Mouse (Mus musculus): ENCODE data around the gene S1pr5. TPM values are rescaled to one million over a fixed set of nuclear protein-coding genes. Genes with fewer than 3 reads are reported as not detected.

Gene S1pr5
- total and polyA plus RNA-seq, 2 experiments, result 4.1 to 5.3 TPM

DNA sequence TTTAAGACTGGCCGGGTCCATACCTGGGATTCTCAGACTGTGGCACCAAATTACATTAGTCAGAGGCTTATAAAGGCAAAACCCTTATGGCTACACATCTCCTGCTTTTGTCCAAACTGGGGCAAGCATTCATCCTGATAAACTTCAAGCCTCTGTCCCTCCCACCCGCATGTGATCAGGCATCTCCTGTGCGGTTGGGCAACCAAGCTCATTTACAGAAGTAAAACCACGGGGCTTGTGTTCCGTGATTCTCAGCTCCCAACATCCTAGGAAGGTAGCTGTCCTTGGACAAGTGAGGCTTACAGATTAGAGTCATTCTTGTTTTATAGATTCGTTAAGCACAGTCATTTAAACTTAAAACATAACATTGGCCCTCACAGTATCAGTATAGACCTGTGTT, 41.4 kb downstream of the S1pr5 start:
- no peaks in the 10 kb centered on the region for H3K79me2 ChIP-seq (ENCODE audit: control insufficient read depth, insufficient read depth, low read length)
- H3K27ac ChIP-seq (replicated peaks; ENCODE audit: insufficient read depth, low read depth, low read length), result no peak overlapping the region
- H3K4me3 ChIP-seq (ENCODE audit: insufficient read depth, low read depth, low read length), result no peak overlapping the region
- H3K36me3 ChIP-seq (ENCODE audit: control insufficient read depth, insufficient read depth, low read length), result no peaks in the 10 kb centered on the region; the same call in 1 of the 2 replicates
- 86% methylated on average over 6 of the region's 6 CpGs for WGBS
- TF ChIP-seq POLR2A (IDR thresholded peaks at IDR 0.05; ENCODE audit: extremely low read depth, insufficient read depth, low read length) (no peak), CTCF (IDR thresholded peaks at IDR 0.05; ENCODE audit: low read depth, low read length) (no peak)
- H3K9ac ChIP-seq (ENCODE audit: low read depth, low read length), result no peak overlapping the region
- H3K4me1 ChIP-seq (ENCODE audit: control insufficient read depth, insufficient read depth, low read length), result peaks cover 2% of the 10 kb centered on the region
- H3K27me3 ChIP-seq (ENCODE audit: control insufficient read depth, insufficient read depth, low read length), result no peaks in the 10 kb centered on the region
- no peak for DNase-seq (ENCODE audit: extremely low read depth, low read depth, low spot score)

DNA sequence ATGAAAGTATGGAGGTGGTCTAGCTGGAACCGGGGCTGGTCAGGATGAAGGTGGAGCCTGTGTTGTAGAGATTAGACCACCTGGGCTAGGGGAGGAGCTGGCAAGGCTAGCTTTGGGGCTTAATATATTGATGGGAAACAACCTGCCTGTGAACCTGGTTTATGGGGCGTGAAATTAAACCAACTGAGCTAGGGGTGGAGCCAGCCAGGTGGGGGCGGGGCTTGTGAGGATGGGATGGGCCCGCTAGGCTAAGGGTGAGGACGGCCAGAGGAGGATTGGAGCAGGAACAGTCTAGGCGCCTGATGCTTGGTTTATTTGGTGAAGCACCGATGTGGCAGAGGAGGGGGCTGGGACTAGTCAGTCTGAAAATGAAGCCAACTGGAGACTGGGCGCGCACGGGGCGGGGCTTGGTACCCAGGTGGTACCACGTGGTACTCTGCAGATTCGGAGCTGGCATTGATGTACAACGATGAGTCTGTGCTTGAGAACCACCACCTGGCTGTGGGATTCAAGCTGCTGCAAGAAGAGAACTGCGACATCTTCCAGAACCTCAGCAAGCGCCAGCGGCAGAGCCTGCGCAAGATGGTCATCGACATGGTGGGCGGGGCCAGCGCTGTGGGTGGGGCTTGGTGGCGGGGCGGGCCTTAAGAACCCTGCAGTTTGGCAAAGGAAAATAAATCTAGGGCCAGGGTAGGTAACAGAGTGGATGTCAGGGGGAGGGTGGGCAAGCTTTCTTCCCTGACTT, 43.5 kb downstream of the S1pr5 start:
- DNase-seq (ENCODE audit: extremely low read depth, low read depth, low spot score), result no peak
- 46% methylated on average over 23 of the region's 23 CpGs for WGBS

DNA sequence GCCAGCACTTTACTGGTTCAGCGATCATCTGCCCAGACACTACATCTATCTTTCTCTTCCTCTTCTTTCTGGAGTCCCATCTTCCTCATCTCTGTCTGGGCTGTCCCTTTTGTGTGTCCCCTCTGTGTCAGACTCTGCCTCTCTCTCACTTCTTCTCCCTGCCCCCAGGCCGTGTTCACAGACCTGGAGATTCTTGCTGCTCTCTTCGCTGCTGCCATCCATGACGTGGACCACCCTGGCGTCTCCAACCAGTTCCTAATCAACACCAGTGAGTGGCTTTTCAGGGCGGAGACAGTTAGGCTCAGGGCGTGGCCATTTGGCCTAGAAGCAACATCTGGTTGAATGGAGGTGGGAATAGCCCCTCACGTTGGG, 44.1 kb downstream of the S1pr5 start:
- 75% methylated on average over 8 of the region's 8 CpGs for WGBS
- Histone ChIP-seq H3K36me3 (ENCODE audit: control insufficient read depth, insufficient read depth, low read length) (no peaks in the 10 kb centered on the region; the same call in 1 of the 2 replicates), H3K9ac (ENCODE audit: low read depth, low read length) (no peak overlapping the region), H3K79me2 (ENCODE audit: control insufficient read depth, insufficient read depth, low read length) (no peaks in the 10 kb centered on the region), H3K4me1 (ENCODE audit: control insufficient read depth, insufficient read depth, low read length) (no peaks in the 10 kb centered on the region), H3K27ac (replicated peaks; ENCODE audit: insufficient read depth, low read depth, low read length) (no peak overlapping the region), H3K4me3 (ENCODE audit: insufficient read depth, low read depth, low read length) (no peak overlapping the region), H3K27me3 (ENCODE audit: control insufficient read depth, insufficient read depth, low read length) (no peaks in the 10 kb centered on the region)
- DNase-seq (ENCODE audit: extremely low read depth, low read depth, low spot score), result no peak
- no peak for TF ChIP-seq CTCF (IDR thresholded peaks at IDR 0.05; ENCODE audit: low read depth, low read length)
- TF ChIP-seq POLR2A (IDR thresholded peaks at IDR 0.05; ENCODE audit: extremely low read depth, insufficient read depth, low read length), result no peak

More for the DNA sequence above, 43.5 kb downstream of the S1pr5 start:
- no peaks in the 10 kb centered on the region for H3K27me3 ChIP-seq (ENCODE audit: control insufficient read depth, insufficient read depth, low read length)
- no peak overlapping the region for H3K4me3 ChIP-seq (ENCODE audit: insufficient read depth, low read depth, low read length)
- no peak overlapping the region for H3K9ac ChIP-seq (ENCODE audit: low read depth, low read length)
- no peaks in the 10 kb centered on the region for H3K79me2 ChIP-seq (ENCODE audit: control insufficient read depth, insufficient read depth, low read length)
- no peaks in the 10 kb centered on the region for H3K4me1 ChIP-seq (ENCODE audit: control insufficient read depth, insufficient read depth, low read length)
- H3K27ac ChIP-seq (replicated peaks; ENCODE audit: insufficient read depth, low read depth, low read length), result no peak overlapping the region
- no peaks in the 10 kb centered on the region; the same call in 1 of the 2 replicates for H3K36me3 ChIP-seq (ENCODE audit: control insufficient read depth, insufficient read depth, low read length)
- TF ChIP-seq CTCF (IDR thresholded peaks at IDR 0.05; ENCODE audit: low read depth, low read length) (no peak), POLR2A (IDR thresholded peaks at IDR 0.05; ENCODE audit: extremely low read depth, insufficient read depth, low read length) (no peak)

DNA sequence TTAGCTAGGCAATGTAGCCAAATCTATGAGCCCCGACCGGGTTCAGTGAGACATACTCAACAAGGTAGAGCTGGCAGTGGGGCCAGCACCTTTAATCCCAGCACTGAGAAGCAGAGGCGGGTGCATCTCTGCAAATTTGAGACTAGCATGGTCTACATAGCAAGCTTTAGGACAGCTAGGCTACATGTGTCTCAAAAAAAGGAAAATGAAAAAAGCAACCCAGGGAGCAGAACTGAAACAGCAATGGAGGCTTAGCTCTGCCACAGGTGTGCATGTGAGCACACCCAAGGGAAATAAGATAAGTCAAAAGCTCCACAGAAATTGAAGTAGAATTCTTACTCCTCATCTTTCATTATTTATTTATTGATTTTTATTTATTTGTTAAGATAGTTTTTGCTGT, 49.3 kb downstream of the S1pr5 start:
- TF ChIP-seq CTCF (IDR thresholded peaks at IDR 0.05; ENCODE audit: low read depth, low read length) (no peak), POLR2A (IDR thresholded peaks at IDR 0.05; ENCODE audit: extremely low read depth, insufficient read depth, low read length) (no peak)
- Histone ChIP-seq H3K36me3 (ENCODE audit: control insufficient read depth, insufficient read depth, low read length) (0 out of 2 replicates have a peak, but pooled peaks cover 1% of the 10 kb centered on the region), H3K27ac (replicated peaks; ENCODE audit: insufficient read depth, low read depth, low read length) (no peak overlapping the region), H3K79me2 (ENCODE audit: control insufficient read depth, insufficient read depth, low read length) (no peaks in the 10 kb centered on the region), H3K4me3 (ENCODE audit: insufficient read depth, low read depth, low read length) (no peak overlapping the region), H3K27me3 (ENCODE audit: control insufficient read depth, insufficient read depth, low read length) (no peaks in the 10 kb centered on the region), H3K4me1 (ENCODE audit: control insufficient read depth, insufficient read depth, low read length) (no peaks in the 10 kb centered on the region), H3K9ac (ENCODE audit: low read depth, low read length) (no peak overlapping the region)
- no peak for DNase-seq (ENCODE audit: extremely low read depth, low read depth, low spot score)
- 92% methylated on average over 3 of the region's 3 CpGs for WGBS

DNA sequence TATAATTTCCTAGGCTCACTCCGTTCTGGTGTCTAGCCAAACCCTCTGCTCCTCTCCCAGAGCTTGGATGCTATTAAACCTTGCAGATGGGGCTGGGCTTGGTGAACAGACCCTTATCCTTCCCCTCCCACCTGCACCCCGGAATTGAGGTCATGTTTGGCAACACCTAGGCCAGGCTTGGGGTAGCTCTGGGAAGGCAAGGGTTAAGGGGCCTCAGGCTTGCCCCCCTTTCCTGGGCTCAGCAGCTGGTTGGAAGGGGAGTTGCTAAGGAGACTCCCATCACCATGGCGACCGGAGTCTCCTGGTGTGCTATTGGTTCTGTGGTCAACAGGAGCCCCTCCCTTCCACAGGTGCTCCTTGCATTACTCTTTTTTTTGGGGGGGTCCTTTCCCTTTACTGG, 50.3 kb downstream of the S1pr5 start:
- H3K79me2 ChIP-seq (ENCODE audit: control insufficient read depth, insufficient read depth, low read length), result no peaks in the 10 kb centered on the region
- DNase-seq (ENCODE audit: extremely low read depth, low read depth, low spot score), result no peak
- H3K9ac ChIP-seq (ENCODE audit: low read depth, low read length), result no peak overlapping the region
- no peaks in the 10 kb centered on the region for H3K4me1 ChIP-seq (ENCODE audit: control insufficient read depth, insufficient read depth, low read length)
- 79% methylated on average over 4 of the region's 4 CpGs for WGBS
- H3K27me3 ChIP-seq (ENCODE audit: control insufficient read depth, insufficient read depth, low read length), result no peaks in the 10 kb centered on the region
- no peak overlapping the region for H3K27ac ChIP-seq (replicated peaks; ENCODE audit: insufficient read depth, low read depth, low read length)
- H3K36me3 ChIP-seq (ENCODE audit: control insufficient read depth, insufficient read depth, low read length), result peaks cover 2% of the 10 kb centered on the region; the same call in 1 of the 2 replicates
- TF ChIP-seq CTCF (IDR thresholded peaks at IDR 0.05; ENCODE audit: low read depth, low read length) (no peak), POLR2A (IDR thresholded peaks at IDR 0.05; ENCODE audit: extremely low read depth, insufficient read depth, low read length) (no peak)
- H3K4me3 ChIP-seq (ENCODE audit: insufficient read depth, low read depth, low read length), result no peak overlapping the region
